In the genomic region with DNA sequence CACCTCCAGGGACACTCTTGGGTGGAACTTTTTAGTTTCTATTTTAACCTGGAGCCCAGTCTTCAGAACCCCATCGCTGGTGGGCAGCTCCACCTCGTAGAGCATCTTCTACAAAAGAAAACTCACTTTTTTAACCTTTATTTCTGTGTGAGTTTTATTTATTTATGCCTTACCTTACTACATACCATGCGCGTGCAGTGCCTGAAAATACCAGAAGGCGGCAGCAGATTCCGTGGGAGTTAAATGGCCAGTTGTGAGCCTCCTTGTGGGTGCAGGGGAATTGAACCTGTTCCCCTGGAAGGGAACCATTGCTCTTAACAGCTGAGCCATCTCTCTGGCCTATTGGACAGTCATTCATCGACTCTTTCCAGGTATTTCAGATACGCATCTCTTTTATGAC, we compare ENCODE assay signal across 9 mouse cellular contexts. TPM values are rescaled to one million over a fixed set of nuclear protein-coding genes. Genes with fewer than 3 reads are reported as not detected.
DNase-seq lines count a peak whose midpoint lies in the region; ATAC-seq lines count a peak whose summit lies in the region.
"Had no signal": no experiment of that assay in that cellular context is flagged by ENCODE, and none has a peak within 500 bp of the region (broad histone marks: within the 10 kb centered on the region; RNA-seq: fewer than 3 reads in every experiment).

No protein-coding gene starts in this region.

- H3K4me1 ChIP-seq in heart, embryonic 11.5 days (ENCODE audit: control insufficient read depth, insufficient read depth, low read length) = no peaks in the 10 kb centered on the region
- H3K4me1 ChIP-seq: embryonic facial prominence, embryonic 13.5 days had no signal

- H3K27ac ChIP-seq in heart, embryonic 11.5 days (ENCODE audit: low read depth, low read length) = no peak overlapping the region
- H3K27ac ChIP-seq: embryonic facial prominence, embryonic 13.5 days had no signal

- intact Hi-C loops in gastrocnemius, postnatal 36 days (cut with DNase I) = loop anchor here (2.0 to 5.0 kb wide), 2 partner anchors 96 to 118 kb away; a partner anchor contains a TSS

- H3K4me3 ChIP-seq in heart, embryonic 11.5 days (ENCODE audit: low read depth, low read length) = no peak overlapping the region
- H3K4me3 ChIP-seq: embryonic facial prominence, embryonic 13.5 days had no signal

- peak; percentile 71 for DNase-seq in heart, adult 8-10 months (ENCODE audit: low spot score)
- peak; percentile 52 for DNase-seq in MEL-GATA-1-ER (ENCODE audit: extremely low read depth, low read depth)
- peak; percentile 72 to 82 for DNase-seq in cerebellum, adult 18-20 months
- DNase-seq in gastrocnemius, postnatal 36 days = peak; percentile 62 to 65
- DNase-seq in layer of hippocampus, postnatal 36 days = peak; percentile 27 to 29
- peak; percentile 85 for DNase-seq in naive thymus-derived CD4-positive, alpha-beta T cell, adult 2 months (ENCODE audit: low read depth)
- DNase-seq in testis, postnatal 10 days (ENCODE audit: low spot score) = peak; percentile 83

- H3K9me3 ChIP-seq in heart, embryonic 11.5 days (replicated peaks; ENCODE audit: control insufficient read depth, low read length) = no peaks in the 10 kb centered on the region
- H3K9me3 ChIP-seq: embryonic facial prominence, embryonic 13.5 days had no signal

- H3K36me3 ChIP-seq in heart, embryonic 11.5 days (ENCODE audit: control insufficient read depth, insufficient read depth, low read length) = no peaks in the 10 kb centered on the region
- H3K36me3 ChIP-seq: embryonic facial prominence, embryonic 13.5 days had no signal

- WGBS in heart, embryonic 11.5 days (ENCODE audit: insufficient replicate concordance) = 31% methylated on average over 8 of the region's 8 CpGs

- H3K27me3 ChIP-seq in heart, embryonic 11.5 days (ENCODE audit: control insufficient read depth, insufficient read depth, low read length) = no peaks in the 10 kb centered on the region
- H3K27me3 ChIP-seq: embryonic facial prominence, embryonic 13.5 days had no signal

- H3K9ac ChIP-seq in heart, embryonic 11.5 days (ENCODE audit: low read depth, low read length) = no peak overlapping the region
- H3K9ac ChIP-seq: embryonic facial prominence, embryonic 13.5 days had no signal

- ATAC-seq in heart, embryonic 11.5 days (replicated peaks; ENCODE audit: insufficient number of reproducible peaks, low FRiP score, low TSS enrichment) = no peak

- H3K4me2 ChIP-seq in heart, embryonic 11.5 days = no peak overlapping the region
- H3K4me2 ChIP-seq: embryonic facial prominence, embryonic 13.5 days had no signal

RNA-seq across cellular contexts. Expression of a gene that starts 5.1 kb away (rescaled TPM):
- total RNA-seq in heart, adult 8-10 months (2022) = under 1 TPM; 0.28 to 0.65 (median 0.48) TPM
- not detected in 2 replicates for polyA plus RNA-seq in heart, embryonic 11.5 days (2014; fragmentation: Nextera tagmentation; extraction: Ambion mirVana)
- under 1 TPM; 0.32 to 0.56 TPM for total RNA-seq in gastrocnemius, postnatal 36 days (2021)
- total RNA-seq in layer of hippocampus, postnatal 36 days (2021) = under 1 TPM; 0.15 to 0.35 TPM
- polyA plus RNA-seq: embryonic facial prominence, embryonic 13.5 days had no signal

RNA-seq across cellular contexts. Expression of a gene that starts 21.8 kb away (rescaled TPM):
- total RNA-seq in heart, adult 8-10 months (2022) = 10 to 100 TPM; 38.8 to 39.9 (median 39.1) TPM
- polyA plus RNA-seq in heart, embryonic 11.5 days (2014; fragmentation: Nextera tagmentation; extraction: Ambion mirVana) = 35.5 and 41.1 TPM in 2 replicates
- total RNA-seq in gastrocnemius, postnatal 36 days (2021) = 10 to 100 TPM; 16.3 to 18.3 TPM
- total RNA-seq in layer of hippocampus, postnatal 36 days (2021) = 10 to 100 TPM; 27.1 to 33.5 TPM

Comparison
In these comparisons a context has a peak if more than half of its experiments do, and no peak if none do; other contexts are left out.
1. DNase-seq: peak in every context shown above with its lines; median percentile 85 in naive thymus-derived CD4-positive, alpha-beta T cell, adult 2 months; 83 in testis, postnatal 10 days; 77 in cerebellum, adult 18-20 months; 71 in heart, adult 8-10 months; 64 in gastrocnemius, postnatal 36 days; 52 in MEL-GATA-1-ER; 28 in layer of hippocampus, postnatal 36 days.